Mouse (Mus musculus) left cerebral cortex, postnatal 25 days (tissue): ENCODE results near the gene Synrg. TPM values are rescaled to one million over a fixed set of nuclear protein-coding genes. Genes with fewer than 3 reads are reported as not detected.

Experiments used
- DNase-seq, 2 experiments: peaks; one replicate each; pipeline ENCODE4 v3.0.0; 2022; ENCODE audit warnings: low spot score in 2 of 2, mixed read lengths in 1 of 2
- intact Hi-C: fragments of 180-260 bp; cut with DNase I; formaldehyde crosslinking; loops from one replicate; pipeline ENCODE4 v1.15.1; 2025
- total RNA-seq, 2 experiments: library from RNA; stranded (reverse); gene quantifications; 2 replicates each; pipeline ENCODE4 v1.2.3; 2021

The Synrg gene
- total RNA-seq, 2 experiments from 2014 or later = 53.1 to 58.3 TPM

- peak in 1 of 2 experiments; percentile 45 for DNase-seq
- intact Hi-C loops = loop anchor here (5.0 kb wide), 1 partner anchor 60 kb away; the partner anchor contains the start of genes Acaca and Tada2a
Measured at GRCm38 (mm10) chr11:84067720-84068190, 103.5 kb downstream of the Synrg start.

GRCm38 (mm10) chr11:84068191-84069033 lies 104.2 kb downstream of the Synrg start:
- intact Hi-C loops = loop anchor here (1.0 to 5.0 kb wide), 2 partner anchors 29 to 59 kb away; partner anchors contain the start of genes Acaca and Tada2a
- DNase-seq = peak; percentile 59 to 76

- peak in 1 of 2 experiments; percentile 76 for DNase-seq
- intact Hi-C loops = loop anchor here (1.0 to 5.0 kb wide), 2 partner anchors 28 to 58 kb away; partner anchors contain the start of genes Acaca and Tada2a
Measured at GRCm38 (mm10) chr11:84069034-84069370, 104.8 kb downstream of the Synrg start, which contains the start of gene Dusp14. Gene Dusp14 (minus strand): TSS chr11:84069261.

GRCm38 (mm10) chr11:84072904-84073651 lies 108.8 kb downstream of the Synrg start:
- intact Hi-C loops = no loop called here
- peak; percentile 70 to 95 for DNase-seq

- intact Hi-C loops = no loop called here
- peak in 1 of 2 experiments; percentile 83 for DNase-seq
Measured at GRCm38 (mm10) chr11:84073816-84074764, 109.9 kb downstream of the Synrg start.

GRCm38 (mm10) chr11:84077008-84077407 lies 112.8 kb downstream of the Synrg start:
- no peak for DNase-seq
- intact Hi-C loops = no loop called here

GRCm38 (mm10) chr11:84078601-84079000 lies 114.4 kb downstream of the Synrg start:
- DNase-seq = no peak
- intact Hi-C loops = no loop called here

GRCm38 (mm10) chr11:84079361-84079760 lies 115.1 kb downstream of the Synrg start:
- intact Hi-C loops = no loop called here
- DNase-seq = no peak

GRCm38 (mm10) chr11:84079887-84080286 lies 115.7 kb downstream of the Synrg start:
- intact Hi-C loops = no loop called here
- DNase-seq = no peak

- no peak for DNase-seq
- intact Hi-C loops = no loop called here
Measured at GRCm38 (mm10) chr11:84080327-84080726, 116.1 kb downstream of the Synrg start.

- DNase-seq = no peak
- intact Hi-C loops = no loop called here
Measured at GRCm38 (mm10) chr11:84081901-84082300, 117.7 kb downstream of the Synrg start.

GRCm38 (mm10) chr11:84090572-84090971 lies 126.3 kb downstream of the Synrg start:
- intact Hi-C loops = no loop called here
- DNase-seq = no peak

Other genes with a start within 250 kb of the Synrg start
- gene Wfdc21, start 217.5 kb upstream of the Synrg start, total RNA-seq = not detected
- 10 to 100 TPM; 12.3 to 14.8 TPM for gene Heatr6, start 210.7 kb upstream of the Synrg start, total RNA-seq
- under 1 TPM; 0.18 to 0.30 TPM for gene Hnf1b, start 114.4 kb upstream of the Synrg start, total RNA-seq
- gene Ddx52, start 22.4 kb upstream of the Synrg start, total RNA-seq = 10 to 100 TPM; 12.5 to 13.7 TPM
- gene Dusp14, start 104.8 kb downstream of the Synrg start, total RNA-seq = 10 to 100 TPM; 72.7 to 80.8 TPM
- 10 to 100 TPM; 34.6 to 36.2 TPM for gene Tada2a, start 165.2 kb downstream of the Synrg start, total RNA-seq
- gene Acaca, start 165.2 kb downstream of the Synrg start, total RNA-seq = 10 to 100 TPM; 77.2 to 79.4 TPM
- gene Gm11437, start 203.0 kb downstream of the Synrg start, total RNA-seq = not detected